Mouse (Mus musculus) liver, embryonic 12.5 days (tissue): ENCODE measurements around the gene Nfya. TPM values are rescaled to one million over a fixed set of nuclear protein-coding genes. Genes with fewer than 3 reads are reported as not detected.

Experiments used
- ATAC-seq: fragments of 200-750 bp; cut with Nextera tagmentation; 2 replicates; pipeline ENCODE4 v1.8.0; 2017; ENCODE audit warnings: moderate number of reproducible peaks, mild to moderate bottlenecking, moderate library complexity
- H3K27ac ChIP-seq: fragments of 300-500 bp; sonication (generic); 2 replicates; pipeline ENCODE4 v1.5.1; 2016; ENCODE audit warnings: mild to moderate bottlenecking
- H3K27me3 ChIP-seq: fragments of 300-500 bp; sonication (generic); replicated peaks from 2 replicates; pipeline ENCODE4 v1.6.1; 2016; ENCODE audit warnings: mild to moderate bottlenecking, moderate library complexity
- H3K36me3 ChIP-seq: fragments of 300-500 bp; sonication (generic); 2 replicates; pipeline ENCODE4 v1.6.1; 2016; ENCODE audit warnings: mild to moderate bottlenecking, moderate library complexity
- H3K4me1 ChIP-seq: fragments of 300-500 bp; sonication (generic); 2 replicates; pipeline ENCODE4 v1.6.1; 2016
- H3K4me2 ChIP-seq: fragments of 300-500 bp; sonication (generic); 2 replicates; pipeline ENCODE4 v1.6.1; 2016; ENCODE audit warnings: mild to moderate bottlenecking, moderate library complexity
- H3K4me3 ChIP-seq: fragments of 300-500 bp; sonication (generic); 2 replicates; pipeline ENCODE4 v1.5.1; 2016; ENCODE audit warnings: mild to moderate bottlenecking, moderate library complexity
- H3K9ac ChIP-seq: fragments of 300-500 bp; sonication (generic); 2 replicates; pipeline ENCODE4 v1.6.1; 2016; ENCODE audit warnings: mild to moderate bottlenecking, moderate library complexity
- H3K9me3 ChIP-seq: fragments of 300-500 bp; sonication (generic); replicated peaks from 2 replicates; pipeline ENCODE4 v1.6.1; 2016; ENCODE audit warnings: mild to moderate bottlenecking, moderate library complexity
- WGBS: fragments of 180-500 bp; shearing (Covaris S2); methylation state at CpG from one replicate; pipeline ENCODE4 v1.1.7; 2016; ENCODE audit not compliant: insufficient replicate concordance; 5-methylcytosine and 5-hydroxymethylcytosine counted together
- polyA plus RNA-seq: library from polyadenylated mRNA; unstranded; fragments of >200 nt; fragmentation: Nextera tagmentation; extraction: Ambion mirVana; gene quantifications from 2 replicates; pipeline ENCODE4 v1.2.1, GENCODE M21; 2016

The Nfya gene
- polyA plus RNA-seq, 1 experiment from 2014 or later = 11.3 TPM

DNA sequence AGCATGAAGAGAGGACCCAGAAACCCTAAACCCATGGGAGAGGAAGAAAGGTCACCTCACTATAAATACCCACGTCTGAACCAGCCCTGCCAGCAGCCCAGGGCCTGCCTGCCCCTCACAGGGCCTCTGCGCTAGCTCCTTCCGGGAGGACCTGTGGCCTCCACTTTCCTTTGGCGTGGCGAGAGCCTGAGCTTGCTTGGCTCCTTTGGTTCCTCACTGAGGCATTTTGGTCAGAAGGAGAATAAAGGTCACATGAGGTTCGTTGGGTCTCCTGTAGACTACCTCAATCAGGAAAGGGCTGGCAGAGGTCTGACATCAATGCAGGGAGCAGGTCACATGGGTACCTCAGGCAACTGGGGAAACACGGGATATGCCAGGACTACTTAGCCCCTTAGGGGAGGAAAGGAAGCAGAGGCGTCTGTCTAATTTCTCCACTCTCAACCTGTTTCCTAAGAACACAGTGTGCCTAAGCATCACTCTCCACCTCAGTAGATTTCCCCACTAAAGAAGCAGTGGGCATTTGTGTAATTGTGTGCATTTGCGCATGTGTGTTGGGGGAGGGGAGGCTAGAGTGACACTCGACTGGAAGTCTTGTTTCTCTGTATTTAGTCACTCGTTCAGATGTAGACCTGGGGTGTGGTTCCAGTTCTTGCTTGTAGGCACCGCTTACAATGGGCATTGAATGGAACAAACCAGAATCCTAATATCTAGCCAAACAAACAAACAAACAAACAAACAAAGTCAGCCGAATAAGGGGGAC, 17.5 kb upstream of the Nfya start:
- Histone ChIP-seq H3K9ac (no peak overlapping the region), H3K4me1 (peaks cover 62% of the 10 kb centered on the region), H3K36me3 (no peaks in the 10 kb centered on the region), H3K27ac (no peak overlapping the region), H3K9me3 (no peaks in the 10 kb centered on the region), H3K4me2 (no peak overlapping the region), H3K4me3 (no peak overlapping the region), H3K27me3 (no peaks in the 10 kb centered on the region)
- WGBS = 43% methylated on average over 13 of the region's 13 CpGs
- peak; percentile 30; the same call in 1 of the 2 replicates for ATAC-seq

DNA sequence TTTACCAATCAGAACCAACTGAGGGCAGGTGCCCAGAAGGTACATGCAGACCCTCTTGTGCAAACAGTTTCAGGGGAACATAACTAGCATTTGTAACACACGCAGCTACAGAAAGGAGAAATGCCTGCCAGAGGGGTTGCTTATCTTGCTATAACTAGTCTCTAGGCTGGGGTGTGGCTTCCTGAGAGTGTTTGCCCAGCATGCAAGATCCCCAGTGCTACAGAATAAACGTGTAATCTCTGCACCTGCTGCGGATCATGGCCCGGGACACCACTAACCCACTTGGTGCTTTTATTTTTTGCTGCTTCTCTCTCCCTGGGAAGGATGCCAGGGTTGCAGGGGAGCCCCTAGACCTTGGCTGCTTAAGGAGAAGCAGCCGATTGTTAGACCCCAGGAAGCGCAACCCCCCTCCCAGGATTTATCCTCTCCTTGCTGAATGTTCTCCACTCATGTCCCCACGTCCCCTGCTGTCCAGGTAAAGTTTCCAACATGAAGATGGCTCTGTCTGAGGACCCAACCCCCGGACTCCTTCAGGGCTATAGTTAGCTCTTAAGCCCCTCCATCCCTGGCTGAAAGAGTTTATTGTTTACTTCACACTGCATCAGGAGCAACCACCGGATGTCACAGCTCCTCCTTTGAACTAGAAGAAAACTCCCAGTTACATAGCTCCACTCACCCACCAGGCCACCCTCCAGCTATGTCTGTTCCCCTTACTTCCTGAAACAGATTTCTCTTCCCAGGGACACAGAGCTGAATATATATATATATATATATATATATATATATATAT, 16.3 kb upstream of the Nfya start:
- Histone ChIP-seq H3K9ac (no peak overlapping the region), H3K9me3 (no peaks in the 10 kb centered on the region), H3K4me2 (peak overlapping the region; percentile 29), H3K27me3 (no peaks in the 10 kb centered on the region), H3K4me3 (no peak overlapping the region), H3K4me1 (peaks cover 60% of the 10 kb centered on the region), H3K27ac (no peak overlapping the region), H3K36me3 (no peaks in the 10 kb centered on the region)
- ATAC-seq = peak; percentile 59; the same call in 1 of the 2 replicates
- WGBS = 25% methylated on average over 9 of the region's 9 CpGs

- H3K4me3 ChIP-seq = no peak overlapping the region
- H3K4me1 ChIP-seq = peaks cover 55% of the 10 kb centered on the region
- H3K9me3 ChIP-seq = no peaks in the 10 kb centered on the region
- no peak overlapping the region for H3K4me2 ChIP-seq
- WGBS = 79% methylated on average over 9 of the region's 9 CpGs
- ATAC-seq = no peak
- H3K36me3 ChIP-seq = peaks cover 2% of the 10 kb centered on the region
- no peak overlapping the region for H3K9ac ChIP-seq
- no peaks in the 10 kb centered on the region for H3K27me3 ChIP-seq
- H3K27ac ChIP-seq = no peak overlapping the region
Observed at GRCm38 (mm10) chr17:48424237-48424636, 14.5 kb upstream of the Nfya start.

GRCm38 (mm10) chr17:48419571-48419970, 9.9 kb upstream of the Nfya start:
- WGBS = 50% methylated on average over 2 of the region's 2 CpGs
- H3K9me3 ChIP-seq = no peaks in the 10 kb centered on the region
- ATAC-seq = no peak
- H3K4me2 ChIP-seq = no peak overlapping the region
- no peak overlapping the region for H3K4me3 ChIP-seq
- H3K4me1 ChIP-seq = peaks cover 46% of the 10 kb centered on the region
- H3K27me3 ChIP-seq = no peaks in the 10 kb centered on the region
- H3K27ac ChIP-seq = no peak overlapping the region
- H3K9ac ChIP-seq = no peak overlapping the region
- peaks cover 47% of the 10 kb centered on the region for H3K36me3 ChIP-seq

GRCm38 (mm10) chr17:48418781-48419180, 9.1 kb upstream of the Nfya start:
- peak overlapping the region; percentile 6; the same call in 1 of the 2 replicates for H3K9ac ChIP-seq

DNA sequence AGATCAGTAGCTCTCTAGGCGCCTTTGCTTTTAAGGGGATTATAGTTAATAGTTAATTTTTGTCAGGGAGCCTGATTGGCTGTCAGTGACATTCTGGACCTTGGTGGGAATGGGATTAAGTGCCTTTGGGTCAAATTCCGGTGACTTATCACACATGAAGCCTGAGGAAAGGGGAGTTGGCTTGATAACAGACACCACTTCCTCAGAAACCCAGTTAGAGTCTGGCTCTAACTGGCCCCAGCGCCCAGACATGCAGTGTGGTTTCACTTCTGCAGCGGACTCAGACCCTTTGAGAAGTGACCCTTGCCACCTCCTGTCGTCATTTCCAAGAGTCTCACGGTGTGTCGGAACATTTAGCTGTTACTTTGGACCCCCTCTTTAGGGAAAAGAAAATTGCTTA, 8.5 kb upstream of the Nfya start:
- no peaks in the 10 kb centered on the region for H3K9me3 ChIP-seq

More at GRCm38 (mm10) chr17:48418781-48419180, 9.1 kb upstream of the Nfya start:
- ATAC-seq = no peak
- H3K4me3 ChIP-seq = peak overlapping the region; percentile 25; the same call in 1 of the 2 replicates
- 35% methylated on average over 1 of the region's 1 CpGs for WGBS
- H3K9me3 ChIP-seq = no peaks in the 10 kb centered on the region
- peak overlapping the region; percentile 54 for H3K4me2 ChIP-seq
- no peaks in the 10 kb centered on the region for H3K27me3 ChIP-seq
- peaks cover 46% of the 10 kb centered on the region for H3K4me1 ChIP-seq
- H3K36me3 ChIP-seq = peaks cover 54% of the 10 kb centered on the region
- H3K27ac ChIP-seq = peak overlapping the region; percentile 57

GRCm38 (mm10) chr17:48417521-48417920, 7.8 kb upstream of the Nfya start:
- Histone ChIP-seq H3K36me3 (peaks cover 66% of the 10 kb centered on the region), H3K27me3 (no peaks in the 10 kb centered on the region), H3K9me3 (no peaks in the 10 kb centered on the region), H3K4me1 (peaks cover 49% of the 10 kb centered on the region), H3K4me3 (no peak overlapping the region), H3K27ac (peak overlapping the region; percentile 57), H3K9ac (peak overlapping the region; percentile 17; the same call in 1 of the 2 replicates), H3K4me2 (peak overlapping the region; percentile 54; the same call in 1 of the 2 replicates)
- 40% methylated on average over 6 of the region's 6 CpGs for WGBS
- peak; percentile 55 for ATAC-seq

More for the DNA sequence above, 8.5 kb upstream of the Nfya start:
- Histone ChIP-seq H3K36me3 (peaks cover 61% of the 10 kb centered on the region), H3K27me3 (no peaks in the 10 kb centered on the region), H3K4me3 (peak overlapping the region; percentile 25; the same call in 1 of the 2 replicates), H3K4me1 (peaks cover 46% of the 10 kb centered on the region), H3K4me2 (peak overlapping the region; percentile 54), H3K27ac (peak overlapping the region; percentile 57), H3K9ac (peak overlapping the region; percentile 6; the same call in 1 of the 2 replicates)
- peak; percentile 38; the same call in 1 of the 2 replicates for ATAC-seq
- 12% methylated on average over 7 of the region's 7 CpGs for WGBS

GRCm38 (mm10) chr17:48416425-48417195, 6.9 kb upstream of the Nfya start:
- Histone ChIP-seq H3K9ac (no peak overlapping the region), H3K36me3 (peaks cover 75% of the 10 kb centered on the region), H3K27ac (no peak overlapping the region), H3K27me3 (no peaks in the 10 kb centered on the region), H3K4me3 (no peak overlapping the region), H3K4me2 (no peak overlapping the region), H3K4me1 (peaks cover 55% of the 10 kb centered on the region), H3K9me3 (no peaks in the 10 kb centered on the region)
- peak; percentile 62 for ATAC-seq
- 82% methylated on average over 14 of the region's 14 CpGs for WGBS

- no peaks in the 10 kb centered on the region for H3K27me3 ChIP-seq
- 82% methylated on average over 7 of the region's 7 CpGs for WGBS
- peaks cover 55% of the 10 kb centered on the region for H3K4me1 ChIP-seq
- no peak overlapping the region for H3K9ac ChIP-seq
- no peak for ATAC-seq
- no peak overlapping the region for H3K4me3 ChIP-seq
- H3K9me3 ChIP-seq = no peaks in the 10 kb centered on the region
- H3K4me2 ChIP-seq = no peak overlapping the region
- peaks cover 78% of the 10 kb centered on the region for H3K36me3 ChIP-seq
- no peak overlapping the region for H3K27ac ChIP-seq
Observed at GRCm38 (mm10) chr17:48416011-48416410, 6.3 kb upstream of the Nfya start.

DNA sequence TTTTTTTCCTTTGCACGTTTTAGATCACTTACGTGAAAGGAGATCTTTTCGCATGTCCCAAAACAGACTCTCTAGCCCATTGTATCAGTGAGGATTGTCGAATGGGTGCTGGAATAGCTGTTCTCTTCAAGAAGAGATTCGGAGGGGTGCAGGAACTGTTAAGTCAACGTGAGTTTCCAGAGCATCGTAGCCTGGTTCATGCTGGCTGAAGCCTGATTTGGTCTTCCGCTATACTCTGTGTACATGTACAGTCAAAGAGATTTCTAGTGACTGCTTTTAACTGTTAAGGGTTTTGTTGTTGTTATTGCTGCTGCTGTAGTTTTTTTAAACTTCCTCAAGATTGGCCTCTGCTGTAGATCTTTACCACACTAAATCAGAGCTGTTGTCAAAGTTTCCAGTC, 1.5 kb upstream of the Nfya start:
- peak overlapping the region; percentile 90 for H3K4me3 ChIP-seq

DNA sequence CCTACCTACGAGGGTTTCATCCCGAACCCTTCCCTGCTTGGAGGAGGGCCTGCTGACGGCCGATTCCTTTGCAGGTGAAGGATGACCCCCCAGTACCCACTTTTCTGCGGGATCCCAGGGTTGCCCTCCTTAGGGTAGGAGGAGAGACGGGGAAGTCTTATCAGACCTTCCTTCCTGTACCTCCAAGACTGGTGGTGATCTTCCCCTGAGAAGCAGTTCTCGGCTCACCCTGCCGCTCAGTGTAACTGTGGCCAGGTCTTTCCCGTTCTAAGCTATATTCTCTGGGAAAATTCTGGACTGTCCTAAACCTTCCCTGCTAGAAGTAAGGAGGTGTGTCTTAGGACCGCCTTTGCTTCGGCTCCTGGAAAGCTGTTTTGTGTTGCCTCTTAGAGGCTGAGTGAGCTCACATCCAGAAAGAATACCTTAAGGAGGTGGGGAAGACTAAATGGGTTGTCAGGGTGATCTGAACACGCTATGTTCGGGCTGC, 636 bp upstream of the Nfya start:
- H3K9ac ChIP-seq = peak overlapping the region; percentile 86
- peaks cover 46% of the 10 kb centered on the region for H3K36me3 ChIP-seq
- peaks cover 51% of the 10 kb centered on the region for H3K4me1 ChIP-seq
- WGBS = under 1% methylated on average over 13 of the region's 13 CpGs
- H3K9me3 ChIP-seq = no peaks in the 10 kb centered on the region
- peak overlapping the region; percentile 100 for H3K27ac ChIP-seq
- H3K4me2 ChIP-seq = peak overlapping the region; percentile 86
- peak overlapping the region; percentile 90 for H3K4me3 ChIP-seq
- H3K27me3 ChIP-seq = no peaks in the 10 kb centered on the region
- peak; percentile 39 for ATAC-seq

More for the DNA sequence above, 1.5 kb upstream of the Nfya start:
- Histone ChIP-seq H3K27ac (peak overlapping the region; percentile 100), H3K9me3 (no peaks in the 10 kb centered on the region), H3K4me2 (peak overlapping the region; percentile 86), H3K4me1 (peaks cover 45% of the 10 kb centered on the region), H3K9ac (peak overlapping the region; percentile 86), H3K27me3 (no peaks in the 10 kb centered on the region), H3K36me3 (peaks cover 48% of the 10 kb centered on the region)
- WGBS = 48% methylated on average over 8 of the region's 8 CpGs
- no peak for ATAC-seq
